Mouse (Mus musculus) right cerebral cortex, postnatal 4 days (tissue): ENCODE results near the gene Hivep2.

Source experiments
- DNase-seq: peaks from one replicate; pipeline ENCODE4 v3.0.0-alpha.2; 2022

Hivep2 gene

DNA sequence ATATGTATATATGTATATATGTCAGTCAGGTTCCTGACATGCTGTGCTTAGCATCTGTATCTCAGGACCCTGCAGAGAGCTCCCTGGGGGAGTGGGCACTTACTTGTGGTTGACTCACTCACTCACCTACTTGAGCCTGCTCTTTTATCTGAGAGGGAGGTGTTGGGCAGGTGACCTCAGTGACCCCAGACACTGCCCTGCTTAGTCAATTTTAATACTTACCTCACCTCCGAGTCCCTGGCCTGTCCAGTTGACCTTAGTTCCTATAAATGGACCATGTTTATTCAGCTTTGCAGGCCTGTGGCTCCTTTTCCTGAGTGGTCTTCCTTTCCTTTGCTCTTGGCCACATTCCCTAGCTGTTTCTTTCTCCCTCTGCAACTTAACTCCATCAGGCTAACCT lies 61.9 kb downstream of the Hivep2 start:
- DNase-seq, result no peak

DNA sequence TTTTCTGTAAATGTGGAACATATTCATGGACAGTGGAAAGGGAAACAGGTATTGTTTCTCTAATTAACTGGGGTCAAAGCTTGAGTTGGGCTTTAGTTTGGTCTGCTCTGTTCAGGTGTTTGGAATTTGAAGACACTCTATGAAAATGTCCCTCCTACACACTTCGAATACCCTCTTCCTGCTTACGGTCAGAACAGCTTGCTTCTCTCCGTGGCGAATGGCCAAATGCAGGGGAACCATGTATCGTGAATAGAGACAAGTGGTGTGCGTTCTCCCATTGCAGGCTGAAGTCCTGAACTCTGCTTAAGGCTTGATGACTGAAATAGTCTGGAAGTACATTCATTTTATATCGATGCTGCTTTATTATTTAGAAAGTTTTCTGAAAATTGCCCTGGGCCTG lies 63.1 kb downstream of the Hivep2 start:
- DNase-seq, result no peak

DNA sequence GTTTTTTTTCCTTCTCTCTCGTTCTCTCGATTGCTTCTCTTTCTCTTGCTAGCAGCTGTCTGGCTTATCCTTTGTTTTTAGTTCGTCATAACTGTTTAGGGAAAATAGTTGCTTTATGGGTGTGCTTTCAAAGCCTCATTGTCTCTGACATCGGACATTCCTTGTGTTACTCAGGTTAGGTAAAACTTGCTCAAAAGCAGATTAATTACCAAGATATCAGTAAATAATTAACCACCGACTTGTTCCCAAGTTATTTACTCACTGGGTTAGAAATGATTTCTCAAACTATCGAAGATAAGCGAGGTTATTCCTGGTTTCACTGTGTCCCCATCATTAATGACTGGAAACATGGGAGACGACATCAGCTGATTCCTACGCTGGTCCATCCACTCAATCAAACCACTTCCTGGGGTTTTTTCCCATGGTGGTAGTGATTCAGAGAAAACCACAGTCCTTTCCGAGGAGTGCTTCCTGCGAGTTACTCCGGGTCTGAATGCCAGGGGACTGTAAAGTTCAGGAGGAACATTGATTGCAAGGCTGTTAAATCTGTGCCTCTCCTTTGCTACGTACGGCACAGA lies 64.7 kb downstream of the Hivep2 start:
- no peak for DNase-seq

DNA sequence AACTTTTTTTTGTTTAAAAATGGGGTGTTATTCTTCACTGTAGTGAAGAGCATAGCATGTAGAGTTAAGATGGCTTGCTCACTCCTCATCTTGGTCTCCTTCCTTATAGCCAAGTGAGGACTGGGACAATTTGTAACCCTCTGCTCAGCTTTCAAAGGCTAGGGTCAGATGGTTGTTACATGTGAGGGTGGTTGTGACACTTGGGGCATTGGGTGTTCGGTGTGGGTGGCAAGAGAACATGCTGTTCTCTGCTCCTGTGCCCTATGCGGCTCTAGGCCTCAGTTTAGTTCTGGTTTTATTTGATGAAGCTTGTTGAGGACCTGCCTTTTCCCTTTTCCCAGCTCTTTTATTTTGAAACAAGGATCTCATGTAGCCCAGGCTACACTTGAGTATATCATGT lies 66.7 kb downstream of the Hivep2 start:
- DNase-seq, result no peak

DNA sequence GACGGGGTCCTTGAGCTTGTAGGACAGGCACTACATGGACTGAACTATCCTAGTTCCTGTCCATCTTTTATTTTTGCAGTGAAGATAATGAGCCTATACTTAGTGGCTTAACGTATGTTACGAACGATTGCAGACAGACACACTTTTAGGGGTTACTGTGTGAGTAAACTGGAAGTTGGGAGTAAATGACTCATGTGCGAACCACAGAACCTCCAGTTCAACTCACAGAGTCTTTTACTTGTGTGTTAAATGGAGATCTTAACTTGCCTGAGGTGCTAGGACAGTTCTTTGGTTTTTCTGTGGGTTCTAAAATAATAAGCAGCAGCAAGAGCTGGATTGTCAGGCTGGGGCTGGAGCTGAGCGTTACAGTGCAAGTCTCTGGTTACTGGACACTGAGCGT lies 68.2 kb downstream of the Hivep2 start:
- no peak for DNase-seq

DNA sequence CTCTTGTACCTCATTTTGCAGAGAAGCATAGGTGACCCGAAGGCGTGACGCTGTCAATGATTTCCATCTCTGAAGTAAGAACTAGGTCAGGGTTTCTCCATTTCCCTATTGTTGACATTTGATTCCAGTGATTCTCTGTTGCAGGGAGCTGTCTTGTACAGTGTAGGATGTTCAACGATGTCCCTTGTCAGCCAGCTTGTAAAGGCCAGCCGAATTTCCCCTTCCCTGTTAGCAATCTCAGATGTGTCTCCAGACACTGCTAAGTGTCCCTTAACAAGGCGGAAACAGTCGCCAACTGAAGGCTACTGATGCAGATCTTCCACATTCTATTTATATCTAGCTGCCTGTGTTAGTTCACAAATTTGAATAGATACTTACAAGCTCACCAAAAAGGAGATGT lies 68.9 kb downstream of the Hivep2 start:
- DNase-seq, result no peak

DNA sequence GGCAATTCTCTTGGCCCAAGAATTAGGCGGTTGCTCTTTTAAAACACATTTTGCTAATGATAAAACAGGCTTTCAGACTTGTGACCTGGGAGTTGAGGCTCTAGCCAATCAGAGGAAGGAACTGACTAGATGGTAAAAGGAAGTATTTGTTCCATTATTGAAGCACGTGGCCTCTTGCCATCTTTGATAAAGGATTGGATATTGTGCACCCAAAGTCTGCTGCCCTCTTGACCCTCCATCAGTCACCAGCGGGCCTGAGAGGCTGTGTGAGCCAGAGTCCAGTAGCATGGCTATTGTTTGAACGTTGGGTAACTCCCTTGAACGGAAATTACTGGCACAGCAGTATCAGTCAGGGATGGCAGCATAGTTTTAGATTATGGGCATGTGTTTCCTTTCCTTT lies 69.7 kb downstream of the Hivep2 start:
- DNase-seq, result no peak

DNA sequence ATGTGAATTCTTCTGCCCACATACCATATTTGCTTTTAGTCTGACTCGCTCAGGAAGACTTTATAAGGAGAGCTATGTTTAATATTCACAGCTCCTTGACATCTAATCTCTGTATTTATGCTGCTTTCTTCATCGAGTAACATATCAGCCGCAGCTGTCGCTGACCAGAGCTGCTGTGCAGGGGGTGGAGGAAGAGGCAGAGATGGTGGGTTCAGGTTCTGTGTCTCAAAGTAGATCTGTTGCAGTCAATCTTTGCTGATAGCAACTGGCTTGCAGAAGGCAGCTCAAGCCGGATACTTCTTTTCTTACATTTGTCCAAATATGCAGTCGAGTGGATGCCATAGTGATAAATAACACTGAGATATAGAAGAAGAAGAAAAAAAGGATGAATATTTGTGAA lies 70.6 kb downstream of the Hivep2 start:
- no peak for DNase-seq

DNA sequence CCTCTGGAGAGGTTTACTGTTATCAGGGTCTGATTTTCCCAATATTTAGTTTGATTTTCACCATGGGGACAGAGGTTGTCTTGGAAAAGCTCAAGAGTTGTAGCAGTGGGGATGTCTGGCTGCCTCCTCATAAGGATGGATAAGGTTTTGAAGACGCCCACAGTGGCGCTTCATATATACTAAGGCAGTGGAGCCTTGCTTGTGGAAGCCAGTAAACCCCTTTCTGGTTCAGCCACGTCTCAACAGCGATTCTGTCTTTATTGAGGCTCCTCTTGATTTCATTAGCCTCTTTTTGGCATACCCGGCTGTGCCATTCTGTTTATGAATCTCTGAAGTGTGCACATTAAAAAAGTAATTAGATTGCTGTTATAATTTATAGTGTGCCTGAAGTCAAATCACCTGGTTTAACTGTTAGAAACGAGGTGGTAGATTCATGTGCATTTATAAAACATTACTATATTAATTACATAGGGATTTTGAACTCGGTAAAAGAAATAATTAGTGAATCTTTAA lies 72.2 kb downstream of the Hivep2 start:
- DNase-seq, result no peak

DNA sequence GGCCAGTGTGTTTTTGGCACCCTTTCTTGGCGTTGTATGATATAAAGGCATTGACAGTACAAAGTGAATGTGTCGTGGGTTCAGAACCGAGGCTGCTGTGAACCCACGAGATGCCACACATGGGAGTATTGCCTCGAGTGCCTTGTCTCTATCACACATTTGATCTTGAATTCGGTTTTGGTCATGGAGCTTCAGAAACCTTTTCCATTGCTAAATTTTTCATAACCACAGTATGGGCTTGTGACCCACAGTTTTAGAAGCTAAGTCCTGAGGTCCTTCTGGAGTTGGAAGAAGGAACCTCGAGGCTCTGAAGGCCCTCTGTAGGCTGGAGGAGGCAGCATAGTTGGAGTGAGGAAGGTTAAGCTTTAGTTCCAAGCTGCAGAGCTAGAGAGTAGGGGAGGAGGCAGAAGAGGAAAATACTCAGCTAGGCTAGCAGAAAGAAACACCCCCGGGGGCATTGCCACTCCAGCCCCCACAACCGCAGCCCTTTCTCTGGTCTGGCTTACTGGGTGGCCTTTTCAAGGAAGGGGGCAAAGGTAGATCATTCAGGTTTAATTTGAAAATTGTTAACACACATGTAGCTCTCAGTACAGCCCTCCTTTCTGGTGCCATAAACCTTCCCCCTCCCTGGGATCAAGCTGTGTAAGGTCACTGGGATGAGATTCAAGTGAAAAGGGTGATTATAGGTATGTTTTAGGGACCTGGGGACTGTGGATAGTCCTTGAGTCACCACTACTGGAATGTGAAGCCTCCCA lies 75.0 kb downstream of the Hivep2 start:
- no peak for DNase-seq

DNA sequence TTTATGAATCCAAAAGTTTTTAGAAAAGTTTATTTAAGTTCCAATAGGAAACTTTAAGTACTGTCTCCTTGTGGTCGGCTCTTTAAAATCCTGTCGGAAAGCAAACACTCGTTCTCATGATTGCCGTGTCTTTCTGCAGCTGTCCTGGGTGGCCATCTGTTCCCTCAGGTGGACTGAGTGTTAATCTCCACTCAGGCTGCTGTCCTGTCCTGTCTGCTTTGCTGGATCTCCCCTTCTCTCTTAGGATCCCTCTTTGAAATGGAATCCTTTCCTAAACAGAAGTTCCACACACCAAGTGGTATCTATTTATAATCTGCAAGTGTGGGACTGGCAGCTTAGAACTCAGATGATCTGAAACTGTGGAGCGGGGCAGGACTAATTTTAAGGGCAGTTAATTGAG lies 75.7 kb downstream of the Hivep2 start:
- no peak for DNase-seq

DNA sequence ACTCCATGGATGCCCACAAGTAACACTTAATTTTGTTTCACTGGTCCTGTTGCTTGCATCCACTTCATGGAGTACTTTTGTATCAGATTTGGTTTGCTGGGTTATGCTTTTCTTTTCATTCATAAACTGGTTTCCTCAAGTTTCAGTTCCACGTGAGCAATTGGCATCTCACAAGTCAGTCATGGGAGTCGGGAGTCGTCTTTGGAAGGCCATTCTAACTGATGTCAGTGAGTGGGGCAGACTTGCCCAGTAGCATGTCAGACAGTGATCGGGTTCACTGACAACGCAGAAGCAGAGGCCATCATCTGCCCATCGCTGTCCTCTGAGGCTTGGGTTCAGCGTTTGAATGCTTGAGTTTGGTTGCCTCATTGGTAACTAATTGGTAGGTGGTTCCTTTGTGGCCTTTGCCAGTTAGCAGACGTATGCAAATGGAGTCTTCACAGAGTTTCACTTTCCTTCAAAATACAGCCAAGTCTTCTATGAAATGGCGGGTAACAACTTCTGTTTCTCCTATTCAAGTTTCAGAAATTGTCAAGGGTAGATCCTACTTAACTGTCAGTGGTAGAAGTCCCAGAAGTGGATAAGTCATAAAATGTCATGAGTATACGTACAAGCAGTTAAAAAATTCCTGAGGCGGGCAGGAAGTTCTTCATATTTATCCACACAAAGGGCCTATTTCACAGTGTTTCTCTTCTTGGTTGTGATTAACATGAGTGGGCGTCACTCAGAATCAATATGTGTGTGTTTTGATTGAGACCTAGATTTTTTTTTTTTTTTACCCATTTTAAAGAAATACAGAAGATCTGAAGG lies 76.9 kb downstream of the Hivep2 start:
- DNase-seq, result no peak

DNA sequence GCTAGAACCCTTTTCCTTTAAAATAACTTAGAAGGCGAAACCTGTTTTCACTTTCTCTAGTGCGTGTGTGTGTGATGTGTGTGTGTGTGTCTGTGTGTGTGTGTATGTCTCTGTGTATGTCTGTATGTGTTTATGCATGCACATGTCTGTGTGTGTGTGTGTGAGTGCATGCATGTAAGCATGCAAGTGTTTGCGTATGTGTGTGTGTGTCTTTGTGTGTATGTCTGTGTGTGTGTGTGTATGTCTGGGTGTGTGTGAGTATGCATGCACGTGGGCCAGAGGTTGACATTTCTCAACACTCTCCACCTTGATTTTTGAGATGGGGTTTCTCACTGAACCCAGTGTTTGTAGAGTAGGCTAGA lies 77.5 kb downstream of the Hivep2 start:
- DNase-seq, result no peak

DNA sequence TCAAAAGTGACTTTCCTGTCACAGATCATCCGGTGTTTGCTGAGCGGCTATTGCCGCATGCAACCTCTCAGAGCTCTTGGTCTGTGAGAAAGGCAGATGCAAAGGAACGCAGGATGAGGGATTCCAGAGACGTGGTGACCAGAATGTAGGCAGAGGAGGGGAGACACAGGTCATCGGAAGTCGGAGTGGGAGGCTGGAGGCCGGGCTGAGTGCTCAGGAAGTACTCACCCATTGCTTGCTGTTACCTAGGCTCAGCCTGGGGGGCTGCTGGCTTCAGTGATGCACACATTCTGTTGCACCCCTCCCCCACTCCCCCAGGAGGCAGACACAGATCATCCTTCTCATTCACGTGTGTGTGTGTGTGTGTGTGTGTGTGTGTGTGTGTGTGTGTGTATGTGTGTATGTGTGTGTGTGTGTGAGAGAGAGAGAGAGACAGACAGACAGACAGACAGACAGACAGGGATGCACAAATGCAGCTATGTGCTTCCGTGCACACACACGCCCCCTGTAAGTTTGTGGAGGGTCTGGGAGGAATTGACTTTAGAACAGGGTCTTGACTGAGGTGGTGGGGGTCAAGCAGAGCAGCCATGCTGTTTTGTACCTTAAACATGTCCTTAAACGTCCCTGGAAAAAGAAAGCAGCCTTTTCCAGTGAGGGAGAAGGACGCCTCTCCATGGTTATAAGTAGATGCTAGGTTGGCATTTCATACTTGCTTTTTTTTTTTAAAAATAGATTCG lies 78.3 kb downstream of the Hivep2 start:
- DNase-seq, result no peak

DNA sequence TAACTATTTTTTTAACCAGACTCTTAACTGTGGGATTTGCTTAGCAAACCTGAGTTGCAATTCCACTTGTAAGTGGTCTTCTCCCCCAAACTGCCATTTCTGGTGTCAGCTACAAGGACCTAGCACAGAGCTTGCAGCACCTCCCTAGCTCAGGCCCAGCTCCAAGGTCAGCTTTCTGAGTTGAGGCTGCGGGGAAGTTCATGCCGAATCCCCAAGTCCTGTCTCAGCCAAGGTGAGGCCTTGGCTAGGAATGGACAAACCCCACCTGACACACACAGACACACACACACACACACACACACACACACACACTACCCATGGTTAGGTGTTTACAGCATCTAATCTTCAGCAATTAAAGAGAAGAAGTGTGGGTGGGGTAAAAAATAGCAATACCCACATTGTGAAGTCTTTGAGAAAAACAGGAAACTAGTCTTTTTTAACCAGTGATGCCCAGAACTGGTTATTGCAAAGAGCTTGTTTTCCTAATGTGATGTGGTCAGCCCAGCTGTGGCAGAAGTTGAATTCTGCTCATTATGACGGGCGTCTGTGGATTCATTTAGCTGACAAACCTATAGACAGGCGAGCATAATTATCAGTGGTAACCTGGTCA lies 79.0 kb downstream of the Hivep2 start:
- no peak for DNase-seq

DNA sequence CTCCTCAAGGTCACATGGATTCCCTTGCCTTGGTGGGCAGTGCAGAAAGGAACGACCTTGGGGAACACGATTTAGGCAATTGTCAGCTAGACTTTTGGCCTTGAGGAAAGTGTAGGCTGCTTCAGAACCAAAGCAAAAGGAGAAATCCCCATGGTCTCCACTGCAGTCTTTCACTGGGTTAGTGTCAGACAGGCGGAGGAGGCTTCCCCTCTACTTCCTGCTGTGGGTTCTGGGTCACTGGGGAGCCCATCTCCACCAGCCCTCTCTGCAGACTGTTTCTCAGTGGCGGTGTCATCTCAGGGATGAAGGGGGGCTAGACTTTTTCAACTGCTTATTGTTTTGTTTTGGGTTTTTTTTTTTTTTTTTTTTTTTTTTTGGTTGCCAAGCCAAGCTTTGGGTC lies 79.9 kb downstream of the Hivep2 start:
- DNase-seq, result no peak

DNA sequence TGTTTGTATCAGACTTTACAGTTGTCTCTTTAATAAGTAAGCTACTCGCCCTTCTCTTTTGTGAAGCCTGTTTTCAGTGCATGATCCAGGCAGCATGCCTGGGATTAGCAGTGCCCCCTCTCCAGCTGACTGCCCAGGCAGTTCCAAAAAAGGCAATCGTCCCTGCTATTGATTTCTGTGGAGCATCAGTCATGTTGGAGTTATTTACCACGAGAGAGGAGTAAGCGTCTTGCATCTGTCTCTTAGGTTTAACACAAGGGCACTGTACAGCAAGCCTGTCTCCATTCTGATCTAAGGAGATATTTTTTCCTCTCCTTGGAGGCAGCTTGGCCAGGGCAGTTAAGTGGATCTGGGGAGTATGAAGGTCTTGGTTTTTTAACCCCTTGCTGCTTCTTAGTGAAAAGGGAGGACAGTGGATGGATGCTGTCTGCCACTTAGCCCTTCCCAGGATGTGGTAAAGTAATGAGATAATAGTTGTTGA lies 80.3 kb downstream of the Hivep2 start:
- DNase-seq, result no peak

DNA sequence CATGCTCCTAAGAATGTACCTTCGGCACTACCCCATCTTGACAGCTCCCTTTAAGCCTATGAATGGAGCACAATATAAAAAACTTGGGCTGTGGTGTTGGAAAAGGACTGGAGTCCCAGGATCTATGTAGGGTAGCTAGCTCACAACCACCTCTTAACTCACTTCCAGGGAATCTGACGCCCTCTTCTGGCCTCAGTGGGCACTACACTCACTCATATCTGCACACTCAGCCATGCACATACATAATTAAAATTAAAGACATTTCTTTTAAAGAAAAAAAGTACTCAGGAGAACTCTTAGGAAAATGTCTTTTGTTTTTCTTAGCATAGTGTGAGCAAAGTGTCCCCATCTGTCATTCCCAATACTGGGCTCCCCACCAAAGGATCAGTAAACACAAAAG lies 81.1 kb downstream of the Hivep2 start:
- no peak for DNase-seq

DNA sequence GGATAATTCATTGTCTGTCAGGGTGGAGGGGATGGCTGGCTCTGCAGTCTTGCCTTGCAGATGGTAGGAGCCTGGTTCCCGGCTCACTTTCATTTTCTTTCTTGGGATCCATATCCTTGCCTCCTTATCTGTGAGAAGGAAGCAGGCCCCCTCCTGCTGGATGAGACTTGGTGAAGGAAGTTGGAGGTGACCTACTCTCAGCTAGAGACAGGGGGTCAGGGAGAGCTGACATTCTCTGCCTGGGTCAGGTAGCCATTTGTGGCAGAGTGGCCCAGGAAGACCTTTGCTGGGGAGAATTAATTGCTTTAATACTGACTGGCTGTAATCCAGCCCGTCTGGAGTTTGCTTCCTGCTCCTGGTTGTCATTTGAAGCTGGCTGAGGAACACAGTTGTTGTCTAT lies 81.8 kb downstream of the Hivep2 start:
- no peak for DNase-seq

DNA sequence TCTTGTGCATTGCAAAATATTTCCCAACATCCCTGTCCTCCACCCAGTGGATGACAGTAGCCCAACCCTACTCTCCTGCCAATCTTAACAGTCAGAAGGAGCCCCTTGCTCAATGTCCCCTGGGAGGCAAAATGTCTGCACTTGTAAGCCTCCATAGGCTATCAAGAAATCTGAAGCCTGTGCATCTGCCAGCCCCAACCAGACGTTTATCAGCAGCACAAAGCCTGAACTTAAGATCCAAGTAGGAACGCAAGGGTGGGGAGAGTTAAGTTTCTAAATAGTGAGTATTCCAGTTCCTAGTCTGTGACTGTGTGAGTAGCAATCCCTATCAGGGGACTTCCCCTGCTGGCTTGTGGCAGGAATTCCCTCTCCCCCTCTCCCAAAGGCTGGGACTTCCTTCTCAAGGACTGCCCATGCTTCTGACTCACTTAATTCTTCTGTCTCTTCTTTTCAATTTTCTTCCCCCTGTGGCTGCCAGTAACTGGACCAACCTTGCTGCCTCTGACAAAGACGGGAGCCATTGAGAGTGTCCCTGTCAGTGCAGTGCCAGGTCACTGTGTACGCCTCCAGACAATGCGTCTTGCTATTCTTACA lies 82.5 kb downstream of the Hivep2 start:
- no peak for DNase-seq

DNA sequence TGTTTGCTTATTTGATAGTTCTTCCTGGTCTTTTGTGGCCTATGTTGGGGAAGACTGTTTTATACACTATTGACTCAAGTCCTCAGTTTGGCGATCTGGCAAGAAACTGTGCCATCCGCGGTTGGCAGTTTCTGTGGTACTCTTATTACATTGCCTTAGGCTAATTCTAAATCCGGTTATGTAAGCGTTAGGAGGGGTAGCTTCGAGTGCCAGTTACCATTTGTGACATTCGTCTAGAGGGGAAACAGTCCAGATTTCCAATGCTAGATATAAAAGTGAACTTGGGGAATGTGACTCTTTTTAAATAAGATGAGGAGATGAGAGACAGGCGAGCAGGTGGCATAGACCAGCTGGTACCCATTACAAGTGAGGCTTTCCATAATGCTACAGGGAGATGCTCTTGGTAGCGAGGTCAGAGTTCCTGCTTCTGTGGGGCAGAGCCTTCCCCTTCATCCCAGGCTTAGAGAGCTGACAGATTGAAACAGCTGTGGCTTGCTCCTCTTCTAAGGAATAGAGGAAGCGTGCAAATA lies 83.1 kb downstream of the Hivep2 start:
- no peak for DNase-seq

DNA sequence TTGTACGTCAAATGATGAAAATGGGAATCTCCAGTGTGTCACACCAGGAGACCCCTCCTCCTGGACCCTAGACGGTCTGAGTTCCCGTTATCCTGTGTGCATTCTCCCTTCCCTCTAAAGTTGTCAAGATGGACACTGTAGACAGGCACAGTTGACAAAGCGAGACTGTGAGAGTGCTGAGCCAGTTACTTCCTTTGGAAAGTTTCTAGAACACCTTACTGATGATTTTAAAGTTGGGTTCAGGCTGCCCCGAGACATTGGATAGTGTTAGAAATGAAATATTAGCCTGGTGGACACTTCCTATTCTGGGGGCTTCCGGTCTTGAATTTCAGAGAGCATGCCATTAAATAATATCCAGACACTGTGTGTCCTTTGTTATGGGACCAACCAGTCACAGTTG lies 83.8 kb downstream of the Hivep2 start:
- no peak for DNase-seq
